Mouse (Mus musculus): ENCODE data around the gene Olfr459. TPM values are rescaled to one million over a fixed set of nuclear protein-coding genes. Genes with fewer than 3 reads are reported as not detected.

The Olfr459 gene
- total and polyA plus RNA-seq, 2 experiments from 2014 or later: not detected

DNA sequence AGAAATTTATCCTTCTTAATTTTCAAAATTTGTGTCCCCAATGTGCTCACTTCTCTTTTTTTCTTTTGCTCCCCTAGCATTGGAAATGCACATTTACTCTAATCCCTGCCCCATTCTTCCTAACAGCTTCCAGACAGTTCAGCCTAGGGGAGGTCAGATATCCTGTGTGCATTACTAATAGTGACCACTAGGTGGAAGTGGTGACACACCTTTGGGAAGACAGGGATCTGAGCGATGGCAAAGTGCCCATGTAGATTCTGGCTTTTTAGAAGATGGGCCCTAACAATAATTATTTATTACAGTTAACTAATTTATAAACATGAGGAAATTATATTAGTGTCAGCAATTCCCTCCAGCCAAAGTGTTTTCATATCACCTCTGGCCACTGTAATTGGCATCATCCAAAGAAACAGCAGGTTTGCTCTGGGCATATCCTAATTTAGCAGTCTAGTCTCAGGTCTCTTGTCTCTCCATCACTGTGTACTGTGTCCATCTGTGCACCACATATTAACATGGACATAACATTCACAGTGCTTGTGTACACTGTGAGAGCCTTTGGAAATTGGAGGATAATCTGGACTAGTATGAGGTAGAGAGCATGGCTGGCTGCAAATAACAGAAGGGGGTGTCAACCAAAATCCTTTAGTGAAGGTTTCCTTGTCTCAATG is 13.1 kb downstream of the Olfr459 start:
- ATAC-seq (peak; percentile 86), DNase-seq (peak; percentile 85)
- Histone ChIP-seq H3K36me3 (ENCODE audit: insufficient read depth) (no peaks in the 10 kb centered on the region), H3K4me1 (ENCODE audit: insufficient read depth) (no peaks in the 10 kb centered on the region), H3K9me3 (ENCODE audit: low read length) (no peaks in the 10 kb centered on the region), H3K27ac (ENCODE audit: low read depth, low read length) (no peak overlapping the region), H3K27me3 (ENCODE audit: insufficient read depth, low read length) (no peaks in the 10 kb centered on the region), H3K9ac (no peak overlapping the region), H3K4me2 (ENCODE audit: low read depth) (no peak overlapping the region), H3K4me3 (ENCODE audit: low read depth, low read length) (no peak overlapping the region)
- WGBS: 5% methylated on average over 1 of the region's 1 CpGs
- TF ChIP-seq CTCF (IDR thresholded peaks at IDR 0.05; ENCODE audit: low read depth): peak; percentile 92

DNA sequence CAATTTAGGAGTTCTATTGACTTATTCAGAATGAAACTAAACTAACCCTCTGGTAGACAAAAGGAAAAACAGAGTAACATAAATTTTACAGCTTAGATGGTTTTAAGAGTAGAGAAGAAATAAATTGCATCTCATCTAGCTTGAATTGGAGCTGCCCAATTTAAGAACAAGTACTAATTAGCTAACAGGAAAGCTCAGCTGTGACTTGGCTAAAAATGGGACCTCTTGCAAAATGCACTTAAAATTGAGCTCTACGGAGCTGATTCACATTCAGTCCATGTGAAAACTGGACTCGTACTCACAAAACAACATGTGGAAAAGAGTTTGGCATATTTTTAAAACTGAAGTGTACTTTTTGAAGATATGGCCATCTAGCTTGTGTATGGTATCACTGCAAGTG is 15.4 kb downstream of the Olfr459 start:
- Histone ChIP-seq H3K27ac (ENCODE audit: low read depth, low read length) (no peak overlapping the region), H3K4me2 (ENCODE audit: low read depth) (no peak overlapping the region), H3K4me3 (ENCODE audit: low read depth, low read length) (no peak overlapping the region), H3K9ac (no peak overlapping the region), H3K27me3 (ENCODE audit: insufficient read depth, low read length) (no peaks in the 10 kb centered on the region), H3K9me3 (ENCODE audit: low read length) (no peaks in the 10 kb centered on the region), H3K36me3 (ENCODE audit: insufficient read depth) (no peaks in the 10 kb centered on the region), H3K4me1 (ENCODE audit: insufficient read depth) (no peaks in the 10 kb centered on the region)
- no peak for TF ChIP-seq CTCF (IDR thresholded peaks at IDR 0.05; ENCODE audit: low read depth)
- WGBS: 66% methylated on average over 2 of the region's 2 CpGs
- ATAC-seq (no peak), DNase-seq (no peak)

DNA sequence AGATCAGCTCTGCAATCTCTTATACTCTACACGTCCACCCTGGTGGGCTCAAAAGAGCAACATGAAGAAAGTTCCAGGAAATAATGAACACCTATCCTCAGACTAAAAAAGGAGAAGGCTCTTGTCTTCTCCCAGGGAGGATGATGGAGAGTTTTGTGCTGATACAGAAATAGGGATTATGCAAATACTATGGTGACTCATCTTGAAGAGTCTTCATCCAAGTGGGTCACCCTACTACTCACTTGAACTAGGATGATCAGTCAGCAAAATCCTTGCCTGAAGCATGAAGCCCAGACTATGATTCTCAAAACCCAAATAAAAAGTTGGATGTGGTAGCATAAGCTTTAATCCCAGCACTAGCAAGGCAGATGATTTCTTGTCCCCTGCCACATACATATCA is 16.6 kb downstream of the Olfr459 start:
- WGBS: 76% methylated on average over 1 of the region's 1 CpGs
- H3K36me3 ChIP-seq (ENCODE audit: insufficient read depth): no peaks in the 10 kb centered on the region
- no peaks in the 10 kb centered on the region for H3K27me3 ChIP-seq (ENCODE audit: insufficient read depth, low read length)
- no peak overlapping the region for H3K9ac ChIP-seq
- no peak for TF ChIP-seq CTCF (IDR thresholded peaks at IDR 0.05; ENCODE audit: low read depth)
- ATAC-seq: no peak
- H3K9me3 ChIP-seq (ENCODE audit: low read length): no peaks in the 10 kb centered on the region
- no peak overlapping the region for H3K27ac ChIP-seq (ENCODE audit: low read depth, low read length)
- no peaks in the 10 kb centered on the region for H3K4me1 ChIP-seq (ENCODE audit: insufficient read depth)
- H3K4me3 ChIP-seq (ENCODE audit: low read depth, low read length): no peak overlapping the region
- no peak overlapping the region for H3K4me2 ChIP-seq (ENCODE audit: low read depth)
- DNase-seq: no peak

DNA sequence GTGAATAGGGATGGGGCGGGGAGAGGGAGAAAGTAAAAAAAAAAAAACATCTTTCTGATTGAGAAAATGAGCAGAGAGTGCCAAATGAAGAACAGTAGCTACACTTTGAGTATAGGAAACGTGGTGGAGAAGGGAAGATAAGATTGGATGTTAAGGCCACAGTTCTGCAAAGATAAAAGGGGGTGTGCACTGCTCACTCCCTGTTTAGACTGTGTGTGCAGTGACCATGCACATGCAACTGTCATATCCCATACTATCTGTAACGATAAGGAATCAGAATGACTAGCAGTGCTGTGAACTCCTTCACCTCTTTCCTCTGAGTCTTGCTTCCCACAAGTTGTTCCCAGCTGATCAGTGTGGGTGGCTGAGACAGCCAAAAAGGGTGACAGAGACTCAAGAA is 17.8 kb downstream of the Olfr459 start:
- Histone ChIP-seq H3K4me2 (ENCODE audit: low read depth) (no peak overlapping the region), H3K36me3 (ENCODE audit: insufficient read depth) (no peaks in the 10 kb centered on the region), H3K4me3 (ENCODE audit: low read depth, low read length) (no peak overlapping the region), H3K9me3 (ENCODE audit: low read length) (no peaks in the 10 kb centered on the region), H3K27ac (ENCODE audit: low read depth, low read length) (no peak overlapping the region), H3K27me3 (ENCODE audit: insufficient read depth, low read length) (no peaks in the 10 kb centered on the region), H3K9ac (no peak overlapping the region), H3K4me1 (ENCODE audit: insufficient read depth) (no peaks in the 10 kb centered on the region)
- WGBS: 74% methylated on average over 3 of the region's 3 CpGs
- TF ChIP-seq CTCF (IDR thresholded peaks at IDR 0.05; ENCODE audit: low read depth): no peak
- no peak for ATAC-seq
- DNase-seq: no peak

DNA sequence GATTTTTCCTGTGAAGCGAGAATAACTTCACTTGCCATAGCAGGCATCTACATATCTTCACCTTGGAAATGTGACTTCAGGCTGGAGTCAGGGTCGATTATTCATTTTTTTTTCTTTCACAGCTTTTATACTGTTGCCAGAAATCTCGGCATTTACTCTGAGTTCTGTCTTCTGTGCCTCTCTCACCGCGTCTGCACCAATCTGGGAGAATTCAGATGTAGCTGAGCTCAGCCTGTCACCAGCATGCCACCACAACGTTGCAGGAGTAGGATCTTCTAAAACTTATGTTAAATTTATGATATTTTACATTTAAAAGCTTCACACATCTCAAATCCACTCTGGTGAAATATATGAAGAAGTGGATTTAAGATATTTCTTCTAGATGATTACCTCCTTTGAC is 20.4 kb downstream of the Olfr459 start:
- no peak for TF ChIP-seq CTCF (IDR thresholded peaks at IDR 0.05; ENCODE audit: low read depth)
- 55% methylated on average over 6 of the region's 6 CpGs for WGBS
- Histone ChIP-seq H3K4me3 (ENCODE audit: low read depth, low read length) (no peak overlapping the region), H3K27ac (ENCODE audit: low read depth, low read length) (no peak overlapping the region), H3K9ac (no peak overlapping the region), H3K27me3 (ENCODE audit: insufficient read depth, low read length) (no peaks in the 10 kb centered on the region), H3K9me3 (ENCODE audit: low read length) (no peaks in the 10 kb centered on the region), H3K36me3 (ENCODE audit: insufficient read depth) (no peaks in the 10 kb centered on the region), H3K4me1 (ENCODE audit: insufficient read depth) (no peaks in the 10 kb centered on the region), H3K4me2 (ENCODE audit: low read depth) (no peak overlapping the region)
- ATAC-seq (peak; percentile 90), DNase-seq (no peak)

DNA sequence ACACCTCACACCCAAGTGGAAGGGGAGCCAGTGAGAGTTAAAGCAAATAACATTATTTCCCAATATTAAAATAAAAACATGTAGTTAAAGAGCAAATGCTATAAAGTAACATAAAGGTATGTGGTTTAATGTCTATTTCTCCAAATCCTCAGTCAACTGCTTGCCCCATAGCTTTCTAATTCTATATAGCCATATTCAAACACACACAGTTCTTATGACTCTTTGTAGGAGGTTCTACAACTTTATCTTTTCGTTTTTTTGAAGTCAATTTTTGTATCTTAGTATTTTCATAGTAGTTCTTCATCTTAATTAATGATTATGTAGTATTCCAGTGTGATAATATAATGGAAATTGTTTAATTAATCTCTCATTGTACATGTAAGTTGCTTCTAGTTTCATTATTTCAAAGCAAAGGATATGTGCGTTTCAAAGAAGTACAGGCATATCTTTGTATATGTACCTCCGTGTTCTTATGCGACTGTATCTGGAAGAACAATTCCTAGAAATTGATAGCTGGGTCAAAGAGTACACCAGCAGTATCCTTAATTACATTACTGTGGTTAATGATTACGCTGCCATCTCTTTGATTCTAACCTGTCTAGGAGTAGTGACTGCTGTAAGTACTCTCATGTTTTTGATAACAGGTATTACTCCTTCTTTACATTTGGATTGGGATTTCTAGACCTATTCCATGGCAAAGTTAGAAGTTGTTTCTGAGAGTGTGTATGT is 30.1 kb downstream of the Olfr459 start:
- Histone ChIP-seq H3K9me3 (ENCODE audit: low read length) (no peaks in the 10 kb centered on the region), H3K4me1 (ENCODE audit: insufficient read depth) (no peaks in the 10 kb centered on the region), H3K27ac (ENCODE audit: low read depth, low read length) (no peak overlapping the region), H3K27me3 (ENCODE audit: insufficient read depth, low read length) (no peaks in the 10 kb centered on the region), H3K4me3 (ENCODE audit: low read depth, low read length) (no peak overlapping the region), H3K4me2 (ENCODE audit: low read depth) (no peak overlapping the region), H3K9ac (no peak overlapping the region), H3K36me3 (ENCODE audit: insufficient read depth) (no peaks in the 10 kb centered on the region)
- WGBS: 76% methylated on average over 5 of the region's 5 CpGs
- no peak for ATAC-seq
- TF ChIP-seq CTCF (IDR thresholded peaks at IDR 0.05; ENCODE audit: low read depth): no peak
- no peak for DNase-seq

DNA sequence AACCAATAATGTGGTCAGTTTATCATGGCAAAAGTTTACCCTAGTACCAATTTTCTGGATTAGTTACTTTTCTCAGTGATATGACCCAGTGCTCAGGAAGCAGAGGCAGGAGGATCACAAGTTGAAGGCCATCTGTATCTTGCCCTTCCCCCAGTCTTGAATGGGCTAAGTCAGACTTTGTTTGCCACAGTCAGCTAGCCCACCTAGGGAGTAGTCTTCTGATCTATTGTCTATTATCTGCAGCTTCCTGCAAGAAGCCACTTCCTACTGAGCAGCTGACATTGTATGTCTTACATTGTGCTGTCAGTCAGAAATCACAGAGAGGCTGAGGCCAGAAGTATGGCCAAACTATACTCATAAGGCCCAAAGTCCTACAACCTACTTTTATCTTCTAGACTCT is 33.9 kb downstream of the Olfr459 start:
- H3K27me3 ChIP-seq (ENCODE audit: insufficient read depth, low read length): no peaks in the 10 kb centered on the region
- H3K9me3 ChIP-seq (ENCODE audit: low read length): no peaks in the 10 kb centered on the region
- H3K27ac ChIP-seq (ENCODE audit: low read depth, low read length): no peak overlapping the region
- ATAC-seq: no peak
- H3K4me3 ChIP-seq (ENCODE audit: low read depth, low read length): no peak overlapping the region
- no peaks in the 10 kb centered on the region for H3K36me3 ChIP-seq (ENCODE audit: insufficient read depth)
- no peak for TF ChIP-seq CTCF (IDR thresholded peaks at IDR 0.05; ENCODE audit: low read depth)
- DNase-seq: no peak
- H3K4me1 ChIP-seq (ENCODE audit: insufficient read depth): no peaks in the 10 kb centered on the region
- H3K4me2 ChIP-seq (ENCODE audit: low read depth): no peak overlapping the region
- no peak overlapping the region for H3K9ac ChIP-seq
